Mouse (Mus musculus) bone marrow macrophage, adult 2 months (primary cell): ENCODE measurements around the gene Methig1.

Experiments
- CTCF ChIP-seq: IDR thresholded peaks from 2 replicates; pipeline ENCODE4 v1.5.1; 2012; ENCODE audit warnings: low read depth, mild to moderate bottlenecking, low read length, moderate library complexity
- POLR2A ChIP-seq: IDR thresholded peaks from 2 replicates; pipeline ENCODE4 v1.6.1; 2012; ENCODE audit warnings: mild to moderate bottlenecking, low read depth, low read length, borderline replicate concordance

- TF ChIP-seq CTCF (no peak), POLR2A (no peak)
Measured at GRCm38 (mm10) chr15:100351501-100352060, 1.4 kb upstream of the Methig1 start.
